Mouse (Mus musculus) midbrain, embryonic 13.5 days (tissue): ENCODE measurements at regions not wholly inside any gene's neighbourhood (a gene's known extent, or its start where the extent isn't known, plus 50 kb on each side); places are given as distances from the start of the nearest gene placed in this dataset.

Source experiments
- ATAC-seq: fragments of 200-750 bp; cut with Nextera tagmentation; 2 replicates; pipeline ENCODE4 v1.8.0; 2017; ENCODE audit warnings: mild to moderate bottlenecking, moderate TSS enrichment, moderate library complexity
- H3K27ac ChIP-seq: fragments of 300-500 bp; sonication (generic); 2 replicates; pipeline ENCODE4 v1.5.1; 2015; ENCODE audit warnings: inconsistent platforms, mild to moderate bottlenecking, moderate library complexity
- H3K27me3 ChIP-seq: fragments of 300-500 bp; sonication (generic); 2 replicates; pipeline ENCODE4 v1.6.1; 2015; ENCODE audit warnings: mild to moderate bottlenecking, inconsistent platforms
- H3K36me3 ChIP-seq: fragments of 300-500 bp; sonication (generic); 2 replicates; pipeline ENCODE4 v1.6.1; 2015; ENCODE audit warnings: mild to moderate bottlenecking, inconsistent platforms
- H3K4me1 ChIP-seq: fragments of 300-500 bp; sonication (generic); replicated peaks from 2 replicates; pipeline ENCODE4 v1.6.1; 2015; ENCODE audit warnings: inconsistent platforms
- H3K4me2 ChIP-seq: fragments of 300-500 bp; sonication (generic); replicated peaks from 2 replicates; pipeline ENCODE4 v1.6.1; 2015; ENCODE audit warnings: moderate library complexity, mild to moderate bottlenecking, inconsistent platforms
- H3K4me3 ChIP-seq: fragments of 300-500 bp; sonication (generic); replicated peaks from 2 replicates; pipeline ENCODE4 v1.5.1; 2015; ENCODE audit warnings: mild to moderate bottlenecking, inconsistent platforms
- H3K9ac ChIP-seq: fragments of 300-500 bp; sonication (generic); replicated peaks from 2 replicates; pipeline ENCODE4 v1.6.1; 2015; ENCODE audit warnings: mild to moderate bottlenecking, inconsistent platforms
- H3K9me3 ChIP-seq: fragments of 300-500 bp; sonication (generic); 2 replicates; pipeline ENCODE4 v1.6.1; 2016; ENCODE audit warnings: mild to moderate bottlenecking, inconsistent platforms
- whole genome bisulfite sequencing: fragments of 180-500 bp; shearing (Covaris S2); methylation state at CpG from one replicate; pipeline ENCODE4 v1.1.7; 2015; 5-methylcytosine and 5-hydroxymethylcytosine counted together

DNA sequence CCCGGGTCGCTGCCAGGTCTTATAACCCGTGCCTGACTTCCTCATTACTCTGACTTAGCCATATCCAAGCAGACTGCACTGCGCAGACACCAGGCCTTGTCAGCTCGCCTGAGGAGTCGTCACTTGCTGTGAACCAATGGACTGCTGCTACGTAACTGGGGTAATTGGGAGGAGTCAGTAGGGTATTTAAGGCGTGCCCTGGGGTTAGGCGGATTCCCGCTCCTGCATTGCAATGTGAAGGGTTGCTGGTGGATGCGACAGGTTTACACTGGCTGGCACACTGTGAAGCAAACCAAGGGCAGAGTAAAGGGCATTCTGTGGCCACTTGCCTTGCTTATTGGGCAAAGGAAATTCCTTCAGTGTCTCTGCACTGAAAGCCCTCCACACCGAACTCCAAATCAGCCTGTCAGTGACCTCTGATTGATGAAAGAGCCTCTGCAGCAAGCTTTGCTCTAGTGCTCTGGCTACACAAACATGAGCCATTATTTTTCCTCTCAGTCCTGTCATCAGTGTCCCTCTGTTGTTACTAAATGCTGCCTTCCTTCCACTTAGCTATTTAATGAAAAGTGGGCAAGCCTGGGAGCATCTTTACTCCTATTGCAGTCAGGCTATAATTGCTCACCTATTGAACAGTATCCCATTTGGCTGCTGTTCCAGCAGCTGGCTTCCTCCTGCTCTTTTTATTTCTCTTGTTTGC, 51.7 kb downstream of the Cypt12 start:
- Histone ChIP-seq H3K4me1 (no peaks in the 10 kb centered on the region), H3K36me3 (no peaks in the 10 kb centered on the region), H3K9ac (no peak overlapping the region), H3K27ac (no peak overlapping the region), H3K9me3 (no peaks in the 10 kb centered on the region), H3K4me2 (no peak overlapping the region), H3K4me3 (no peak overlapping the region), H3K27me3 (no peaks in the 10 kb centered on the region)
- ATAC-seq = 0 out of 2 replicates have a peak, but pooled peaks have one; percentile 37
- WGBS = 77% methylated on average over 12 of the region's 12 CpGs
